Comparison of ENCODE assay signal across 26 mouse cellular contexts in the genomic region with DNA sequence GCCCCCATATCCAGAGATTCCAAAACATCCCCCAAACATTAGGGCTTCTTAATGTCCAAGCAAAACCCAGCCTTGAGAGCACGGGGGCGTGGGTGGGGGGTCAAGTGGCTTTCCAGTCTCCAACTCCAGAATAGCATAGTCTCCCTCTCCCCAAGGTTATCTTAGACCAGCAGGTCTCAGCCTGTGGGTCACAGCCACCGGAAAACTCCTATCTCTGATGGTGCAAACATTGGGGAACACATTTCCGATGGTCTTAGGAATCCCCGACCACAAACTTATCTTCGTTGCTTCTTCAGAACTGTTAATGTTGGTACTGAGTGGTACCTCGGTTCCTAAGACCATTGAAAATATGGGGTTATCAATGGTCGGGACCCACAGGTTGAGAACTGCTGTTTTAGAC. TPM values are rescaled to one million over a fixed set of nuclear protein-coding genes. Genes with fewer than 3 reads are reported as not detected.
DNase-seq lines count a peak whose midpoint lies in the region; ATAC-seq and TF ChIP-seq lines count a peak whose summit lies in the region.
"Had no signal": no experiment of that assay in that cellular context is flagged by ENCODE, and none has a peak within 500 bp of the region (broad histone marks: within the 10 kb centered on the region; RNA-seq: fewer than 3 reads in every experiment).

No protein-coding gene starts in this region.

- peak; percentile 15; the same call in 1 of the 2 replicates for TF ChIP-seq EP300 in liver, embryonic 14.5 days (IDR thresholded peaks at IDR 0.05; ENCODE audit: low read depth)

- peaks cover 0 to 15% of the 10 kb centered on the region in 2 experiments; a peak in 2 of 4 replicates for H3K4me1 ChIP-seq in liver, embryonic 14.5 days (replicated peaks; ENCODE audit: control insufficient read depth in 2 of 2, insufficient read depth in 2 of 2, low read length in 1 of 2)
- peaks cover 17% of the 10 kb centered on the region for H3K4me1 ChIP-seq in liver, embryonic 12.5 days

- no peak overlapping the region for H3K9ac ChIP-seq in liver, embryonic 14.5 days (replicated peaks)
- H3K9ac ChIP-seq in liver, embryonic 12.5 days: no peak overlapping the region
- H3K9ac ChIP-seq: embryonic facial prominence, embryonic 12.5 days; embryonic facial prominence, embryonic 15.5 days; forebrain, embryonic 12.5 days; forebrain, embryonic 15.5 days; heart, embryonic 13.5 days; hindbrain, embryonic 14.5 days had no signal

- 20% methylated on average over 8 of the region's 8 CpGs for WGBS in liver, embryonic 14.5 days (ENCODE audit: insufficient replicate concordance)
- WGBS in liver, embryonic 12.5 days (ENCODE audit: insufficient replicate concordance): 19% methylated on average over 8 of the region's 8 CpGs

- DNase-seq in liver, embryonic 14.5 days (ENCODE audit: low read depth in 3 of 3, low spot score in 3 of 3): no peak
- DNase-seq in embryo, embryonic 11 days: no peak
- DNase-seq in heart, adult 18-20 months: no peak
- DNase-seq: adrenal gland, adult 8-10 months; adrenal gland, postnatal 25 days; cerebellum, adult 11-12 months; cerebellum, adult 8-10 months; cerebellum, postnatal 10 days; cerebellum, postnatal 36 days; gastrocnemius, postnatal 25 days; heart, adult 2 months; heart, postnatal 14 days; heart, postnatal 4 days had no signal

- H3K36me3 ChIP-seq in liver, embryonic 14.5 days (replicated peaks; ENCODE audit: control insufficient read depth, insufficient read depth, low read depth): no peaks in the 10 kb centered on the region
- no peaks in the 10 kb centered on the region for H3K36me3 ChIP-seq in liver, embryonic 12.5 days
- H3K36me3 ChIP-seq: embryonic facial prominence, embryonic 12.5 days; embryonic facial prominence, embryonic 15.5 days; forebrain, embryonic 12.5 days; forebrain, embryonic 15.5 days; heart, embryonic 10.5 days; heart, embryonic 13.5 days had no signal

- no peak overlapping the region for H3K4me2 ChIP-seq in liver, embryonic 14.5 days (ENCODE audit: low read depth)
- no peak overlapping the region for H3K4me2 ChIP-seq in liver, embryonic 12.5 days
- H3K4me2 ChIP-seq: embryonic facial prominence, embryonic 12.5 days; embryonic facial prominence, embryonic 15.5 days; forebrain, embryonic 12.5 days; forebrain, embryonic 15.5 days; heart, embryonic 13.5 days; hindbrain, embryonic 14.5 days had no signal

- no peak for TF ChIP-seq CTCF in liver, embryonic 14.5 days (IDR thresholded peaks at IDR 0.05; ENCODE audit: low read depth)

- no peaks in the 10 kb centered on the region for H3K9me3 ChIP-seq in liver, embryonic 14.5 days (ENCODE audit: control insufficient read depth, low read length)
- H3K9me3 ChIP-seq in liver, embryonic 12.5 days (replicated peaks): no peaks in the 10 kb centered on the region
- H3K9me3 ChIP-seq: embryonic facial prominence, embryonic 12.5 days; embryonic facial prominence, embryonic 15.5 days; forebrain, embryonic 12.5 days; forebrain, embryonic 15.5 days; heart, embryonic 10.5 days; heart, embryonic 13.5 days had no signal

- H3K4me3 ChIP-seq in liver, embryonic 14.5 days (ENCODE audit: insufficient read depth in 1 of 2, low read depth in 2 of 2, low read length in 2 of 2): no peak overlapping the region
- H3K4me3 ChIP-seq in liver, embryonic 12.5 days: no peak overlapping the region
- H3K4me3 ChIP-seq: embryonic facial prominence, embryonic 12.5 days; embryonic facial prominence, embryonic 15.5 days; forebrain, embryonic 12.5 days; forebrain, embryonic 15.5 days; heart, adult 2 months; heart, embryonic 10.5 days; heart, embryonic 13.5 days had no signal

- no peaks in the 10 kb centered on the region for H3K27me3 ChIP-seq in liver, embryonic 14.5 days (ENCODE audit: control insufficient read depth, insufficient read depth, low read length)
- H3K27me3 ChIP-seq in liver, embryonic 12.5 days (replicated peaks): no peaks in the 10 kb centered on the region
- H3K27me3 ChIP-seq: embryonic facial prominence, embryonic 12.5 days; embryonic facial prominence, embryonic 15.5 days; forebrain, embryonic 12.5 days; forebrain, embryonic 15.5 days; heart, embryonic 13.5 days had no signal

- no peak overlapping the region for H3K27ac ChIP-seq in liver, embryonic 14.5 days
- no peak overlapping the region for H3K27ac ChIP-seq in liver, embryonic 12.5 days
- H3K27ac ChIP-seq: embryonic facial prominence, embryonic 12.5 days; embryonic facial prominence, embryonic 15.5 days; forebrain, embryonic 12.5 days; forebrain, embryonic 15.5 days; heart, adult 2 months; heart, embryonic 10.5 days; heart, embryonic 13.5 days; hindbrain, embryonic 14.5 days; hindbrain, postnatal 0 days had no signal

- peak; percentile 23; the same call in 1 of the 2 replicates for ATAC-seq in liver, embryonic 14.5 days (ENCODE audit: insufficient read depth)
- no peak for ATAC-seq in liver, embryonic 12.5 days
- peak; percentile 50 for ATAC-seq in common myeloid progenitor, adult 5-6 weeks (replicated peaks; ENCODE audit: low read depth, poor library complexity, severe bottlenecking)
- ATAC-seq in megakaryocyte progenitor cell, adult 5-6 weeks (replicated peaks; ENCODE audit: poor library complexity): peak; percentile 59
- ATAC-seq: activated CD4-positive, CD25-positive, alpha-beta regulatory T cell, adult 4 months; forebrain, embryonic 15.5 days; hindbrain, postnatal 0 days had no signal

RNA-seq across cellular contexts. Expression of a gene that starts 3.6 kb away (rescaled TPM):
- polyA plus RNA-seq in liver, embryonic 14.5 days (2012; rRNA removed): not detected in 2 replicates
- polyA plus RNA-seq in liver, embryonic 14.5 days (2014; fragmentation: Nextera tagmentation; extraction: Ambion mirVana): not detected in 2 replicates
- polyA plus RNA-seq in liver, embryonic 12.5 days (2016; fragmentation: Nextera tagmentation; extraction: Ambion mirVana): 0.08 TPM in 1 of 2 replicates, not detected in the other
- not detected in 2 replicates for total RNA-seq in common myeloid progenitor, adult 5-6 weeks (2017)
- total RNA-seq in megakaryocyte progenitor cell, adult 5-6 weeks (2015): not detected in 2 replicates
- total RNA-seq in megakaryocyte progenitor cell, adult 5-6 weeks (2017): 0.96 TPM in 1 of 2 replicates, not detected in the other
- not detected for total RNA-seq in heart, adult 18-20 months (2021)
- total RNA-seq: gastrocnemius, adult 8-10 months; gastrocnemius, postnatal 25 days; heart, adult 2 months; heart, postnatal 14 days; heart, postnatal 4 days had no signal
- polyA plus RNA-seq: activated CD4-positive, CD25-positive, alpha-beta regulatory T cell, adult 4 months; embryonic facial prominence, embryonic 12.5 days; heart, embryonic 10.5 days; heart, embryonic 13.5 days had no signal

RNA-seq across cellular contexts. Expression of a gene that starts 8.1 kb away (rescaled TPM):
- 2.0 and 2.5 TPM in 2 replicates for polyA plus RNA-seq in liver, embryonic 14.5 days (2012; rRNA removed)
- 0.70 and 1.1 TPM in 2 replicates for polyA plus RNA-seq in liver, embryonic 14.5 days (2014; fragmentation: Nextera tagmentation; extraction: Ambion mirVana)
- 3.4 and 4.1 TPM in 2 replicates for polyA plus RNA-seq in liver, embryonic 12.5 days (2016; fragmentation: Nextera tagmentation; extraction: Ambion mirVana)
- 0.23 and 0.63 TPM in 2 replicates for total RNA-seq in common myeloid progenitor, adult 5-6 weeks (2017)
- 0.61 and 0.84 TPM in 2 replicates for total RNA-seq in megakaryocyte progenitor cell, adult 5-6 weeks (2015)
- total RNA-seq in megakaryocyte progenitor cell, adult 5-6 weeks (2017): 0.67 TPM in 1 of 2 replicates, not detected in the other
- total RNA-seq in heart, adult 18-20 months (2021): under 1 TPM; 0.57 to 0.75 TPM

RNA-seq across cellular contexts. Expression of a gene that starts 31.6 kb away (rescaled TPM):
- 3.3 and 3.5 TPM in 2 replicates for polyA plus RNA-seq in liver, embryonic 14.5 days (2012; rRNA removed)
- 0.85 and 1.3 TPM in 2 replicates for polyA plus RNA-seq in liver, embryonic 14.5 days (2014; fragmentation: Nextera tagmentation; extraction: Ambion mirVana)
- 2.2 and 2.4 TPM in 2 replicates for polyA plus RNA-seq in liver, embryonic 12.5 days (2016; fragmentation: Nextera tagmentation; extraction: Ambion mirVana)
- 17.5 and 33.8 TPM in 2 replicates for total RNA-seq in common myeloid progenitor, adult 5-6 weeks (2017)
- total RNA-seq in megakaryocyte progenitor cell, adult 5-6 weeks (2015): 18.1 and 18.6 TPM in 2 replicates
- total RNA-seq in megakaryocyte progenitor cell, adult 5-6 weeks (2017): 23.0 and 28.2 TPM in 2 replicates
- total RNA-seq in heart, adult 18-20 months (2021): 10 to 100 TPM in 1 of 2 experiments, 1 to 10 TPM in 1; 8.7 to 10.7 TPM
